Mouse (Mus musculus) urinary bladder, postnatal 25 days (tissue): ENCODE measurements around the gene Emc8.
"Not testable (repeated sequence)": the region's sequence is repeated elsewhere in the genome, so short reads cannot be mapped to it uniquely, and the experiment has no call there.

Experiments used
- DNase-seq: peaks from one replicate; pipeline ENCODE4 v3.0.0; 2022; ENCODE audit warnings: low spot score

The Emc8 gene

GRCm38 (mm10) chr8:120685097-120685496 lies 16.7 kb upstream of the Emc8 start:
- no peak for DNase-seq

GRCm38 (mm10) chr8:120684082-120684481 lies 15.7 kb upstream of the Emc8 start:
- DNase-seq, result no peak

GRCm38 (mm10) chr8:120683602-120684001 lies 15.2 kb upstream of the Emc8 start:
- DNase-seq, result peak; percentile 71

GRCm38 (mm10) chr8:120681113-120681512 lies 12.7 kb upstream of the Emc8 start:
- DNase-seq, result no peak

GRCm38 (mm10) chr8:120680405-120680804 lies 12.0 kb upstream of the Emc8 start:
- DNase-seq, result not testable (repeated sequence)

- no peak for DNase-seq
These were observed 11.4 kb upstream of the Emc8 start for GRCm38 (mm10) chr8:120679629-120680387.

GRCm38 (mm10) chr8:120678447-120678846 lies 10.1 kb upstream of the Emc8 start:
- DNase-seq, result peak; percentile 87

GRCm38 (mm10) chr8:120675718-120676117 lies 7.3 kb upstream of the Emc8 start:
- DNase-seq, result no peak

- DNase-seq, result no peak
These were observed 4.9 kb upstream of the Emc8 start for GRCm38 (mm10) chr8:120673298-120673697.

- no peak for DNase-seq
These were observed 4.4 kb upstream of the Emc8 start for GRCm38 (mm10) chr8:120672626-120673229.

GRCm38 (mm10) chr8:120671775-120672174 lies 3.4 kb upstream of the Emc8 start:
- DNase-seq, result no peak

GRCm38 (mm10) chr8:120667561-120668373 lies 606 bp downstream of the Emc8 start, which contains the start of the genes Gm27021 and Cox4i1:
Gene Gm27021, minus strand, starts transcription at chr8:120668079.
Gene Cox4i1, plus strand, starts transcription at chr8:120668222.
- DNase-seq, result peak; percentile 88

- no peak for DNase-seq
These were observed 1.4 kb downstream of the Emc8 start for GRCm38 (mm10) chr8:120666807-120667470.

- DNase-seq, result no peak
These were observed 2.5 kb downstream of the Emc8 start for GRCm38 (mm10) chr8:120665726-120666455.

GRCm38 (mm10) chr8:120664566-120664965 lies 3.8 kb downstream of the Emc8 start:
- DNase-seq, result no peak

- no peak for DNase-seq
These were observed 11.0 kb downstream of the Emc8 start for GRCm38 (mm10) chr8:120657415-120657814.

- DNase-seq, result no peak
These were observed 11.9 kb downstream of the Emc8 start for GRCm38 (mm10) chr8:120656322-120657052.

GRCm38 (mm10) chr8:120647532-120647931 lies 20.8 kb downstream of the Emc8 start, which contains the start of gene 1190005I06Rik:
Gene 1190005I06Rik, minus strand, starts transcription at chr8:120647632.
- no peak for DNase-seq

GRCm38 (mm10) chr8:120644663-120645062 lies 23.7 kb downstream of the Emc8 start:
- no peak for DNase-seq

GRCm38 (mm10) chr8:120642031-120642662 lies 26.2 kb downstream of the Emc8 start:
- no peak for DNase-seq
